19 mouse cellular contexts compared by ENCODE assay signal in the genomic region with DNA sequence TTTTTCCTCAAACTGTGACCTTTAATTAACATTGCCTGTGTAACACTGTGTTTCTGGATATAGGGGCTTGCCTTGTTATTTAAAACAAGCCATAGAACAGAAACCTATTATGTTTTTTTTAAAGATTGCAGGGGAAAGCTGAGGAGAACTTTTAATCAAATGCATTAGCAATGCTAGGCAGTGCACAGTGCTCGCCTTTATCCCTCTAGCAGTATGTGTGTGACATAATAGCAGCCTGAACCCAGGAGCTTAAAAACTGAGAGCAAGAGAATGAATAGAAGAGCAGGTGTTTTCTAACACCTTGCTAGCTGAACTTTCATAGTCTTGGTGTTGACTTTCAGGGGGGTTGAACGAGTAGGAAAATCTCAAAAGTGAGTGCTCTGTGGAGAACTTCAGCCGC.
DNase-seq lines count a peak whose midpoint lies in the region; ATAC-seq lines count a peak whose summit lies in the region.
"Had no signal": no experiment of that assay in that cellular context is flagged by ENCODE, and none has a peak within 500 bp of the region (broad histone marks: within the 10 kb centered on the region; RNA-seq: fewer than 3 reads in every experiment).

No protein-coding gene starts in this region.

- no peak overlapping the region for H3K4me3 ChIP-seq in forebrain, embryonic 12.5 days (replicated peaks)
- H3K4me3 ChIP-seq in forebrain, embryonic 10.5 days = no peak overlapping the region
- no peak overlapping the region for H3K4me3 ChIP-seq in midbrain, embryonic 12.5 days
- H3K4me3 ChIP-seq in midbrain, embryonic 16.5 days (ENCODE audit: low read depth, low read length) = no peak overlapping the region
- H3K4me3 ChIP-seq in limb, embryonic 12.5 days (replicated peaks) = no peak overlapping the region
- H3K4me3 ChIP-seq: embryonic facial prominence, embryonic 13.5 days; heart, embryonic 12.5 days; hindbrain, embryonic 10.5 days; intestine, embryonic 15.5 days had no signal

- DNase-seq in forebrain, embryonic 10.5 days (ENCODE audit: extremely low spot score, low spot score) = no peak
- no peak for DNase-seq in adrenal gland, postnatal 36 days
- DNase-seq: adrenal gland, postnatal 14 days; cerebellum, adult 2 months; cerebellum, postnatal 10 days; embryo, embryonic 11 days; gastrocnemius, postnatal 14 days had no signal

- H3K27ac ChIP-seq in forebrain, embryonic 12.5 days = no peak overlapping the region
- H3K27ac ChIP-seq in forebrain, embryonic 10.5 days = no peak overlapping the region
- H3K27ac ChIP-seq in midbrain, embryonic 12.5 days (replicated peaks) = no peak overlapping the region
- no peak overlapping the region for H3K27ac ChIP-seq in midbrain, embryonic 16.5 days (ENCODE audit: low read length)
- no peak overlapping the region for H3K27ac ChIP-seq in limb, embryonic 12.5 days
- H3K27ac ChIP-seq: embryonic facial prominence, embryonic 13.5 days; hindbrain, embryonic 10.5 days; hindbrain, embryonic 14.5 days; intestine, embryonic 15.5 days had no signal

- no peaks in the 10 kb centered on the region for H3K9me3 ChIP-seq in forebrain, embryonic 12.5 days
- no peaks in the 10 kb centered on the region for H3K9me3 ChIP-seq in forebrain, embryonic 10.5 days
- no peaks in the 10 kb centered on the region for H3K9me3 ChIP-seq in midbrain, embryonic 12.5 days
- no peaks in the 10 kb centered on the region for H3K9me3 ChIP-seq in midbrain, embryonic 16.5 days (replicated peaks; ENCODE audit: control insufficient read depth, low read length, poor library complexity, severe bottlenecking)
- no peaks in the 10 kb centered on the region for H3K9me3 ChIP-seq in limb, embryonic 12.5 days
- H3K9me3 ChIP-seq: embryonic facial prominence, embryonic 13.5 days; heart, embryonic 12.5 days; hindbrain, embryonic 10.5 days; intestine, embryonic 15.5 days had no signal

- ATAC-seq in forebrain, embryonic 12.5 days (ENCODE audit: low FRiP score) = 0 out of 2 replicates have a peak, but pooled peaks have one; percentile 51
- 0 out of 2 replicates have a peak, but pooled peaks have one; percentile 41 for ATAC-seq in midbrain, embryonic 12.5 days (ENCODE audit: low FRiP score, low read depth)
- ATAC-seq in midbrain, embryonic 16.5 days = no peak
- ATAC-seq in limb, embryonic 12.5 days (ENCODE audit: insufficient number of reproducible peaks, insufficient read depth, low FRiP score, low TSS enrichment, low read depth) = peak; percentile 76; the same call in 1 of the 2 replicates
- ATAC-seq: activated CD4-positive, CD25-positive, alpha-beta regulatory T cell, adult 4 months; intestine, embryonic 15.5 days; Patski had no signal

- peaks cover 10% of the 10 kb centered on the region; the same call in 1 of the 2 replicates for H3K4me1 ChIP-seq in forebrain, embryonic 12.5 days
- peaks cover 20% of the 10 kb centered on the region for H3K4me1 ChIP-seq in forebrain, embryonic 10.5 days
- H3K4me1 ChIP-seq in midbrain, embryonic 12.5 days = no peaks in the 10 kb centered on the region
- H3K4me1 ChIP-seq in midbrain, embryonic 16.5 days (ENCODE audit: control insufficient read depth, insufficient read depth, low read length) = no peaks in the 10 kb centered on the region
- peaks cover 10% of the 10 kb centered on the region for H3K4me1 ChIP-seq in limb, embryonic 12.5 days (replicated peaks)
- H3K4me1 ChIP-seq: embryonic facial prominence, embryonic 13.5 days; heart, embryonic 12.5 days; intestine, embryonic 15.5 days had no signal

- no peak overlapping the region for H3K9ac ChIP-seq in forebrain, embryonic 12.5 days
- H3K9ac ChIP-seq in midbrain, embryonic 12.5 days (replicated peaks) = no peak overlapping the region
- no peak overlapping the region for H3K9ac ChIP-seq in midbrain, embryonic 16.5 days (ENCODE audit: low read depth, low read length)
- H3K9ac ChIP-seq in limb, embryonic 12.5 days (replicated peaks) = no peak overlapping the region
- H3K9ac ChIP-seq: embryonic facial prominence, embryonic 13.5 days; heart, embryonic 12.5 days; hindbrain, embryonic 14.5 days; intestine, embryonic 15.5 days had no signal

- no peaks in the 10 kb centered on the region for H3K36me3 ChIP-seq in forebrain, embryonic 12.5 days (replicated peaks)
- H3K36me3 ChIP-seq in forebrain, embryonic 10.5 days (replicated peaks) = no peaks in the 10 kb centered on the region
- no peaks in the 10 kb centered on the region for H3K36me3 ChIP-seq in midbrain, embryonic 12.5 days
- no peaks in the 10 kb centered on the region for H3K36me3 ChIP-seq in midbrain, embryonic 16.5 days (ENCODE audit: control insufficient read depth, insufficient read depth, low read length)
- no peaks in the 10 kb centered on the region for H3K36me3 ChIP-seq in limb, embryonic 12.5 days
- H3K36me3 ChIP-seq: embryonic facial prominence, embryonic 13.5 days; heart, embryonic 12.5 days; hindbrain, embryonic 10.5 days; intestine, embryonic 15.5 days had no signal

- WGBS in forebrain, embryonic 12.5 days = 12% methylated on average over 3 of the region's 3 CpGs
- 33% methylated on average over 3 of the region's 3 CpGs for WGBS in forebrain, embryonic 10.5 days
- WGBS in midbrain, embryonic 12.5 days = 27% methylated on average over 3 of the region's 3 CpGs
- WGBS in midbrain, embryonic 16.5 days = 33% methylated on average over 3 of the region's 3 CpGs
- WGBS in limb, embryonic 12.5 days = 47% methylated on average over 3 of the region's 3 CpGs

- H3K4me2 ChIP-seq in forebrain, embryonic 12.5 days = no peak overlapping the region
- no peak overlapping the region for H3K4me2 ChIP-seq in midbrain, embryonic 12.5 days (replicated peaks)
- no peak overlapping the region for H3K4me2 ChIP-seq in midbrain, embryonic 16.5 days (ENCODE audit: low read length)
- H3K4me2 ChIP-seq in limb, embryonic 12.5 days = no peak overlapping the region
- H3K4me2 ChIP-seq: embryonic facial prominence, embryonic 13.5 days; heart, embryonic 12.5 days; hindbrain, embryonic 14.5 days; intestine, embryonic 15.5 days had no signal

- no peaks in the 10 kb centered on the region for H3K27me3 ChIP-seq in forebrain, embryonic 12.5 days
- H3K27me3 ChIP-seq in forebrain, embryonic 10.5 days (ENCODE audit: poor library complexity, severe bottlenecking) = no peaks in the 10 kb centered on the region
- H3K27me3 ChIP-seq in midbrain, embryonic 12.5 days = no peaks in the 10 kb centered on the region
- H3K27me3 ChIP-seq in midbrain, embryonic 16.5 days (ENCODE audit: control insufficient read depth, insufficient read depth, low read depth, low read length) = no peaks in the 10 kb centered on the region
- no peaks in the 10 kb centered on the region for H3K27me3 ChIP-seq in limb, embryonic 12.5 days
- H3K27me3 ChIP-seq: CH12.LX; embryonic facial prominence, embryonic 13.5 days; heart, embryonic 12.5 days; intestine, embryonic 15.5 days had no signal
